Mouse (Mus musculus) liver, adult 2 months (tissue): Measurements from ENCODE around the gene Macrod1. TPM values are rescaled to one million over a fixed set of nuclear protein-coding genes. Genes with fewer than 3 reads are reported as not detected.
A peak's percentile ranks its signal among the peaks of the same experiment; 100 is the strongest.

Experiments used
- DNase-seq: peaks from one replicate; pipeline ENCODE4 v3.0.0-alpha.2; 2011; ENCODE audit warnings: low read depth, low spot score; ENCODE audit errors: extremely low read depth
- H3K27ac ChIP-seq: fragments of 200-500 bp; replicated peaks from 2 replicates; pipeline ENCODE4 v1.5.1; 2012; ENCODE audit warnings: low read depth, mild to moderate bottlenecking, control low read depth, inconsistent platforms, low read length; ENCODE audit not compliant: insufficient read depth
- H3K27me3 ChIP-seq: fragments of 200-500 bp; 2 replicates; pipeline ENCODE4 v1.6.1; 2012; ENCODE audit warnings: mild to moderate bottlenecking, moderate library complexity, low read length, inconsistent platforms; ENCODE audit not compliant: control insufficient read depth, insufficient read depth
- H3K36me3 ChIP-seq: fragments of 200-500 bp; 2 replicates; pipeline ENCODE4 v1.6.1; 2012; ENCODE audit warnings: low read length, inconsistent platforms; ENCODE audit not compliant: control insufficient read depth, insufficient read depth
- H3K4me1 ChIP-seq: fragments of 200-500 bp; 2 replicates; pipeline ENCODE4 v1.6.1; 2011; ENCODE audit warnings: low read length; ENCODE audit not compliant: control insufficient read depth, insufficient read depth
- H3K4me3 ChIP-seq: fragments of 200-500 bp; 2 replicates; pipeline ENCODE4 v1.5.1; 2011; ENCODE audit warnings: low read depth, mild to moderate bottlenecking, control low read depth, low read length, moderate library complexity; ENCODE audit not compliant: insufficient read depth
- H3K79me2 ChIP-seq: fragments of 200-500 bp; 2 replicates; pipeline ENCODE4 v1.6.1; 2012; ENCODE audit warnings: inconsistent platforms, mild to moderate bottlenecking, low read length, moderate library complexity; ENCODE audit not compliant: control insufficient read depth, insufficient read depth
- H3K9ac ChIP-seq: fragments of 200-500 bp; 2 replicates; pipeline ENCODE4 v1.6.1; 2012; ENCODE audit warnings: low read depth, mild to moderate bottlenecking, control low read depth, inconsistent platforms, low read length
- CTCF ChIP-seq: fragments of 200-500 bp; IDR thresholded peaks from 2 replicates; pipeline ENCODE4 v1.5.1; 2011; ENCODE audit warnings: low read depth, low read length, control low read depth
- POLR2A ChIP-seq: fragments of 200-500 bp; IDR thresholded peaks from 2 replicates; pipeline ENCODE4 v1.6.1; 2011; ENCODE audit warnings: low read length, control low read depth; ENCODE audit not compliant: insufficient read depth; ENCODE audit errors: extremely low read depth
- WGBS: fragments of 180-500 bp; shearing (Covaris S2); methylation state at CpG from one replicate; pipeline ENCODE4 v1.1.7; 2018; 5-methylcytosine and 5-hydroxymethylcytosine counted together
- polyA plus RNA-seq: library from polyadenylated mRNA; depleted of rRNA; stranded (reverse); fragments of >200 nt; gene quantifications from 2 replicates; pipeline ENCODE4 v1.2.3, GENCODE M21; 2012
- total RNA-seq: library from RNA; depleted of rRNA; stranded (reverse); fragments of >200 nt; gene quantifications from 2 replicates; pipeline ENCODE4 v1.2.3, GENCODE M21; 2014

The Macrod1 gene
- total and polyA plus RNA-seq, 2 experiments = 12.2 to 115 TPM

GRCm38 (mm10) chr19:7017541-7018457 is 38.8 kb upstream of the Macrod1 start:
- 67% methylated on average over 12 of the region's 12 CpGs for WGBS
- H3K4me3 ChIP-seq = no peak overlapping the region; the same call in 1 of the 2 replicates
- H3K9ac ChIP-seq = 0 out of 2 replicates have a peak overlapping the region, but pooled peaks have one; percentile 2
- peaks cover 18% of the 10 kb centered on the region for H3K36me3 ChIP-seq
- no peak for DNase-seq
- no peaks in the 10 kb centered on the region for H3K27me3 ChIP-seq
- H3K27ac ChIP-seq = peak overlapping the region; percentile 42
- no peaks in the 10 kb centered on the region for H3K79me2 ChIP-seq
- TF ChIP-seq CTCF (no peak), POLR2A (no peak)
- no peaks in the 10 kb centered on the region for H3K4me1 ChIP-seq

GRCm38 (mm10) chr19:7018546-7018945 is 38.1 kb upstream of the Macrod1 start:
- no peak for DNase-seq
- 73% methylated on average over 11 of the region's 11 CpGs for WGBS
- Histone ChIP-seq H3K9ac (0 out of 2 replicates have a peak overlapping the region, but pooled peaks have one; percentile 26), H3K4me1 (no peaks in the 10 kb centered on the region), H3K4me3 (peak overlapping the region; percentile 21), H3K79me2 (no peaks in the 10 kb centered on the region), H3K27me3 (no peaks in the 10 kb centered on the region), H3K27ac (peak overlapping the region; percentile 42), H3K36me3 (peaks cover 23% of the 10 kb centered on the region)
- no peak for TF ChIP-seq POLR2A
- TF ChIP-seq CTCF = no peak

- WGBS = 66% methylated on average over 5 of the region's 5 CpGs
Observed at GRCm38 (mm10) chr19:7019191-7019590, 37.4 kb upstream of the Macrod1 start, which contains the start of gene Fermt3. Gene Fermt3 (minus strand): TSS chr19:7019469.

GRCm38 (mm10) chr19:7020224-7020641 is 36.4 kb upstream of the Macrod1 start:
- Histone ChIP-seq H3K4me3 (no peak overlapping the region), H3K9ac (no peak overlapping the region), H3K79me2 (no peaks in the 10 kb centered on the region), H3K27ac (no peak overlapping the region), H3K27me3 (no peaks in the 10 kb centered on the region), H3K4me1 (no peaks in the 10 kb centered on the region), H3K36me3 (peaks cover 37% of the 10 kb centered on the region)
- peak; percentile 58 for DNase-seq
- 42% methylated on average over 3 of the region's 3 CpGs for WGBS
- TF ChIP-seq POLR2A = no peak
- TF ChIP-seq CTCF = peak; percentile 69

More at GRCm38 (mm10) chr19:7019191-7019590, 37.4 kb upstream of the Macrod1 start, which contains the start of gene Fermt3:
- H3K9ac ChIP-seq = peak within 1 kb of the TSS; percentile 26; the same call in 1 of the 2 replicates
- H3K79me2 ChIP-seq = no peaks in the 10 kb centered on the region
- H3K27me3 ChIP-seq = no peaks in the 10 kb centered on the region
- H3K4me3 ChIP-seq = peak within 1 kb of the TSS; percentile 39
- H3K27ac ChIP-seq = peak within 1 kb of the TSS; percentile 42
- peaks cover 28% of the 10 kb centered on the region for H3K36me3 ChIP-seq
- TF ChIP-seq CTCF (no peak), POLR2A (no peak)
- no peaks in the 10 kb centered on the region for H3K4me1 ChIP-seq
- DNase-seq = peak; percentile 42

- TF ChIP-seq CTCF = no peak
- no peak for TF ChIP-seq POLR2A
- Histone ChIP-seq H3K9ac (no peak overlapping the region), H3K4me3 (no peak overlapping the region), H3K36me3 (peaks cover 82% of the 10 kb centered on the region), H3K27ac (no peak overlapping the region), H3K79me2 (no peaks in the 10 kb centered on the region; the same call in 1 of the 2 replicates), H3K27me3 (no peaks in the 10 kb centered on the region), H3K4me1 (no peaks in the 10 kb centered on the region)
- no peak for DNase-seq
- WGBS = 95% methylated on average over 5 of the region's 5 CpGs
Observed at GRCm38 (mm10) chr19:7029531-7029930, 27.1 kb upstream of the Macrod1 start.
